Mouse (Mus musculus): ENCODE measurements around the gene H2-DMb1. TPM values are rescaled to one million over a fixed set of nuclear protein-coding genes. Genes with fewer than 3 reads are reported as not detected.

H2-DMb1 gene
- polyA plus RNA-seq, 1 experiment from 2014 or later, result 0.69 TPM

DNA sequence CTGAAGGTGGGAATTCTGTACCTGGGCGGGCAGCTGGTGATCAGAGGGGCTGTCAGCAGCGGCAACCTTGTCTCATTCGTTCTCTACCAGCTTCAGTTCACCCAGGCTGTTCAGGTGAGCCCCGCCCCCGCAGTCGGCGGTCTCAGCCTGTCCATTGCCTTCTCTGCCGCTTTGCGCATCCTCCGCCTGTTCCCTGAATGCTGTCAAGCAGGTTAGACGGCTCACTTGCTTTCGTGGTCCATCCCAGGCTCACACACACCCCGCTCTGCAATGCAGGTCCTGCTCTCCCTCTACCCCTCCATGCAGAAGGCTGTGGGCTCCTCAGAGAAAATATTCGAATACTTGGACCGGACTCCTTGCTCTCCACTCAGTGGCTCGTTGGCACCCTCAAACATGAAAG is 40.0 kb downstream of the H2-DMb1 start:
- WGBS, result 19% methylated on average over 16 of the region's 16 CpGs
- H3K9me3 ChIP-seq (replicated peaks; ENCODE audit: control insufficient read depth, low read length, poor library complexity, severe bottlenecking), result no peaks in the 10 kb centered on the region
- no peak overlapping the region for H3K9ac ChIP-seq (ENCODE audit: low read depth, low read length)
- no peak overlapping the region for H3K4me2 ChIP-seq (ENCODE audit: low read length)
- H3K4me1 ChIP-seq (ENCODE audit: control insufficient read depth, insufficient read depth, low read length), result peaks cover 6% of the 10 kb centered on the region; the same call in 1 of the 2 replicates
- no peaks in the 10 kb centered on the region for H3K36me3 ChIP-seq (ENCODE audit: control insufficient read depth, insufficient read depth, low read length)
- H3K27ac ChIP-seq (ENCODE audit: low read length), result no peak overlapping the region
- H3K4me3 ChIP-seq (ENCODE audit: low read depth, low read length), result no peak overlapping the region
- H3K27me3 ChIP-seq (ENCODE audit: control insufficient read depth, insufficient read depth, low read depth, low read length), result peaks cover 71% of the 10 kb centered on the region
- ATAC-seq, result no peak

GRCm38 (mm10) chr17:34193468-34193867 is 40.6 kb downstream of the H2-DMb1 start:
- Histone ChIP-seq H3K4me1 (ENCODE audit: control insufficient read depth, insufficient read depth, low read length) (peaks cover 3% of the 10 kb centered on the region; the same call in 1 of the 2 replicates), H3K4me2 (ENCODE audit: low read length) (no peak overlapping the region), H3K9me3 (replicated peaks; ENCODE audit: control insufficient read depth, low read length, poor library complexity, severe bottlenecking) (no peaks in the 10 kb centered on the region), H3K4me3 (ENCODE audit: low read depth, low read length) (no peak overlapping the region), H3K9ac (ENCODE audit: low read depth, low read length) (no peak overlapping the region), H3K27ac (ENCODE audit: low read length) (no peak overlapping the region), H3K27me3 (ENCODE audit: control insufficient read depth, insufficient read depth, low read depth, low read length) (peaks cover 71% of the 10 kb centered on the region), H3K36me3 (ENCODE audit: control insufficient read depth, insufficient read depth, low read length) (no peaks in the 10 kb centered on the region)
- WGBS, result 58% methylated on average over 8 of the region's 8 CpGs
- ATAC-seq, result no peak

- Histone ChIP-seq H3K9ac (ENCODE audit: low read depth, low read length) (no peak overlapping the region), H3K36me3 (ENCODE audit: control insufficient read depth, insufficient read depth, low read length) (no peaks in the 10 kb centered on the region), H3K9me3 (replicated peaks; ENCODE audit: control insufficient read depth, low read length, poor library complexity, severe bottlenecking) (no peaks in the 10 kb centered on the region), H3K4me2 (ENCODE audit: low read length) (no peak overlapping the region), H3K4me3 (ENCODE audit: low read depth, low read length) (no peak overlapping the region), H3K4me1 (ENCODE audit: control insufficient read depth, insufficient read depth, low read length) (peaks cover 3% of the 10 kb centered on the region; the same call in 1 of the 2 replicates), H3K27ac (ENCODE audit: low read length) (no peak overlapping the region), H3K27me3 (ENCODE audit: control insufficient read depth, insufficient read depth, low read depth, low read length) (peaks cover 75% of the 10 kb centered on the region)
- 86% methylated on average over 4 of the region's 4 CpGs for WGBS
- no peak for ATAC-seq
Measured at GRCm38 (mm10) chr17:34194723-34195122, 41.9 kb downstream of the H2-DMb1 start.

DNA sequence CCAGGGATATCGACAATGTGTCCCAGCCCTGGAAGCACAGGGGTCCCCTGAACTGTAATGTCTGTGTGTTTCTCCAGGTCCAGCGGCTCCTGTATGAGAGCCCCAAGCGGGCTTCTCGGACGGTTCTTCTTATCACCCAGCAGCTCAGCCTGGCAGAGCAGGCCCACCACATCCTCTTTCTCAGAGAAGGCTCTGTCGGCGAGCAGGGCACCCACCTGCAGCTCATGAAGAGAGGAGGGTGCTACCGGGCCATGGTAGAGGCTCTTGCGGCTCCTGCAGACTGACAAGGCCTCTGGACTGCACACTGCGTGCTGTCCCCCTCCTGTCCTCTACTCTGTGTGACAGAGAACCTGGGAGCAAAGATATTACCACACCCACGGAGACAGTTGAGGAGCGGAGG is 43.6 kb downstream of the H2-DMb1 start:
- 23% methylated on average over 12 of the region's 12 CpGs for WGBS
- H3K4me3 ChIP-seq (ENCODE audit: low read depth, low read length), result no peak overlapping the region

GRCm38 (mm10) chr17:34196941-34197894 is 44.3 kb downstream of the H2-DMb1 start, which contains the start of gene Psmb8:
TSS of gene Psmb8 (plus strand) at chr17:34197721.
- WGBS, result 3% methylated on average over 41 of the region's 41 CpGs
- H3K4me2 ChIP-seq (ENCODE audit: low read length), result peak within 1 kb of the TSS; percentile 71
- H3K4me1 ChIP-seq (ENCODE audit: control insufficient read depth, insufficient read depth, low read length), result peaks cover 3% of the 10 kb centered on the region; the same call in 1 of the 2 replicates
- peak; percentile 90 for ATAC-seq
- peak within 1 kb of the TSS; percentile 58; the same call in 1 of the 2 replicates for H3K9ac ChIP-seq (ENCODE audit: low read depth, low read length)
- H3K9me3 ChIP-seq (replicated peaks; ENCODE audit: control insufficient read depth, low read length, poor library complexity, severe bottlenecking), result no peaks in the 10 kb centered on the region
- H3K36me3 ChIP-seq (ENCODE audit: control insufficient read depth, insufficient read depth, low read length), result no peaks in the 10 kb centered on the region
- peak within 1 kb of the TSS; percentile 43 for H3K4me3 ChIP-seq (ENCODE audit: low read depth, low read length)
- H3K27me3 ChIP-seq (ENCODE audit: control insufficient read depth, insufficient read depth, low read depth, low read length), result peaks cover 60% of the 10 kb centered on the region
- no peak within 1 kb of the TSS for H3K27ac ChIP-seq (ENCODE audit: low read length)

More for the DNA sequence above, 43.6 kb downstream of the H2-DMb1 start:
- Histone ChIP-seq H3K9me3 (replicated peaks; ENCODE audit: control insufficient read depth, low read length, poor library complexity, severe bottlenecking) (no peaks in the 10 kb centered on the region), H3K27me3 (ENCODE audit: control insufficient read depth, insufficient read depth, low read depth, low read length) (peaks cover 67% of the 10 kb centered on the region), H3K9ac (ENCODE audit: low read depth, low read length) (no peak overlapping the region), H3K27ac (ENCODE audit: low read length) (no peak overlapping the region), H3K4me1 (ENCODE audit: control insufficient read depth, insufficient read depth, low read length) (peaks cover 3% of the 10 kb centered on the region; the same call in 1 of the 2 replicates), H3K36me3 (ENCODE audit: control insufficient read depth, insufficient read depth, low read length) (no peaks in the 10 kb centered on the region), H3K4me2 (ENCODE audit: low read length) (no peak overlapping the region)
- no peak for ATAC-seq

GRCm38 (mm10) chr17:34197904-34198520 is 45.1 kb downstream of the H2-DMb1 start:
- Histone ChIP-seq H3K36me3 (ENCODE audit: control insufficient read depth, insufficient read depth, low read length) (no peaks in the 10 kb centered on the region), H3K4me3 (ENCODE audit: low read depth, low read length) (peak overlapping the region; percentile 43), H3K27me3 (ENCODE audit: control insufficient read depth, insufficient read depth, low read depth, low read length) (peaks cover 52% of the 10 kb centered on the region), H3K27ac (ENCODE audit: low read length) (no peak overlapping the region), H3K4me2 (ENCODE audit: low read length) (peak overlapping the region; percentile 71), H3K9ac (ENCODE audit: low read depth, low read length) (no peak overlapping the region), H3K9me3 (replicated peaks; ENCODE audit: control insufficient read depth, low read length, poor library complexity, severe bottlenecking) (no peaks in the 10 kb centered on the region), H3K4me1 (ENCODE audit: control insufficient read depth, insufficient read depth, low read length) (peaks cover 3% of the 10 kb centered on the region; the same call in 1 of the 2 replicates)
- WGBS, result 2% methylated on average over 32 of the region's 32 CpGs
- peak; percentile 27; the same call in 1 of the 2 replicates for ATAC-seq

DNA sequence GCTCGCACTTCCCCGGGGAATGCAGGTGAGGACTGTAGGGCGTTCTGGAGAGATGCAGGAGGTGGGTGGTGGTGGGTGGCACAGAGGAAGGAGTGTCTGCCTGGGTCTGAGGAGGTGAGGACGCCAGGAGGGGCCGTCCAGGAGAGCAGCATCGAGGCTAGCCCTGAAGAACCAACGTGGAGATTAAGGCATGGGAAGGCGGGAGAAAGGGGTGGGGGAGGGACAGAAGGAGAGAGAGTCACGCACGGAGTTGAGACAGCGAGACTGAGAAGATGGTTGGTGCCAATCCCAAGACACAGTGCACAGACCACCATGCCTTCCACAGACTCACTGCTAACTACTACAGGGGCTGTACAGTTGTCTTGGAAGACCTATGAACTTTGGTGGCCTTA is 45.6 kb downstream of the H2-DMb1 start:
- no peak for ATAC-seq
- Histone ChIP-seq H3K27me3 (ENCODE audit: control insufficient read depth, insufficient read depth, low read depth, low read length) (peaks cover 49% of the 10 kb centered on the region), H3K9me3 (replicated peaks; ENCODE audit: control insufficient read depth, low read length, poor library complexity, severe bottlenecking) (no peaks in the 10 kb centered on the region), H3K4me1 (ENCODE audit: control insufficient read depth, insufficient read depth, low read length) (peaks cover 3% of the 10 kb centered on the region; the same call in 1 of the 2 replicates), H3K4me3 (ENCODE audit: low read depth, low read length) (peak overlapping the region; percentile 43), H3K9ac (ENCODE audit: low read depth, low read length) (no peak overlapping the region), H3K36me3 (ENCODE audit: control insufficient read depth, insufficient read depth, low read length) (no peaks in the 10 kb centered on the region), H3K27ac (ENCODE audit: low read length) (no peak overlapping the region), H3K4me2 (ENCODE audit: low read length) (peak overlapping the region; percentile 71)
- 4% methylated on average over 11 of the region's 11 CpGs for WGBS

GRCm38 (mm10) chr17:34199050-34199619 is 46.3 kb downstream of the H2-DMb1 start:
- whole genome bisulfite sequencing, result 62% methylated on average over 12 of the region's 12 CpGs
- no peak overlapping the region for H3K27ac ChIP-seq (ENCODE audit: low read length)
- no peaks in the 10 kb centered on the region for H3K9me3 ChIP-seq (replicated peaks; ENCODE audit: control insufficient read depth, low read length, poor library complexity, severe bottlenecking)
- peaks cover 43% of the 10 kb centered on the region for H3K27me3 ChIP-seq (ENCODE audit: control insufficient read depth, insufficient read depth, low read depth, low read length)
- H3K4me3 ChIP-seq (ENCODE audit: low read depth, low read length), result no peak overlapping the region
- no peak overlapping the region for H3K4me2 ChIP-seq (ENCODE audit: low read length)
- H3K4me1 ChIP-seq (ENCODE audit: control insufficient read depth, insufficient read depth, low read length), result peaks cover 3% of the 10 kb centered on the region
- no peak overlapping the region for H3K9ac ChIP-seq (ENCODE audit: low read depth, low read length)
- no peak for ATAC-seq
- no peaks in the 10 kb centered on the region for H3K36me3 ChIP-seq (ENCODE audit: control insufficient read depth, insufficient read depth, low read length)
